Mouse (Mus musculus) frontal cortex, postnatal 10 days (tissue): ENCODE measurements around the gene Gsta1.
A peak's percentile ranks its signal among the peaks of the same experiment; 100 is the strongest.
"Not testable (repeated sequence)": the region's sequence is repeated elsewhere in the genome, so short reads cannot be mapped to it uniquely, and the experiment has no call there.

Experiments used
- DNase-seq, 2 experiments: peaks; one replicate each; pipeline ENCODE4 v3.0.0; 2022; ENCODE audit warnings: low spot score in 2 of 2, mixed read lengths in 1 of 2

The Gsta1 gene

DNA sequence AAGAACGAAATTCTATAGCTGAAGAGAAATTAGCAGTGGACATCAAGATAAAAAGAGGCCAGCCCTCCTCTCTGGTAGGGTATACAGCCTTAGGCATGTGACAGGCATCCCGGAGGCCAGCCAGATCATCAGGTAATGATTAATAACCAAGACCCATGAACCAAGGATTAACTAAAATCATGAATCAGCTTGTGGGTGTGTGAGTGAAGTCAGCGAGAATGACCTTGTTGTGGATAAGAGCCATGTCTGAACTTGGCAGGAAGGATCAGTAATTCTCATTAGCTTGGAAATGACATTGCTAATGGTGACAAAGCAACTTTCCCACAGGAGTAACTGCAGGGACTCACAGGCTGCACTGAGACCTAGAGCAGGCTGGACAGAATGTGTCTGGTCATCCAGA, 798 bp upstream of the Gsta1 start:
- not testable (repeated sequence) for DNase-seq

DNA sequence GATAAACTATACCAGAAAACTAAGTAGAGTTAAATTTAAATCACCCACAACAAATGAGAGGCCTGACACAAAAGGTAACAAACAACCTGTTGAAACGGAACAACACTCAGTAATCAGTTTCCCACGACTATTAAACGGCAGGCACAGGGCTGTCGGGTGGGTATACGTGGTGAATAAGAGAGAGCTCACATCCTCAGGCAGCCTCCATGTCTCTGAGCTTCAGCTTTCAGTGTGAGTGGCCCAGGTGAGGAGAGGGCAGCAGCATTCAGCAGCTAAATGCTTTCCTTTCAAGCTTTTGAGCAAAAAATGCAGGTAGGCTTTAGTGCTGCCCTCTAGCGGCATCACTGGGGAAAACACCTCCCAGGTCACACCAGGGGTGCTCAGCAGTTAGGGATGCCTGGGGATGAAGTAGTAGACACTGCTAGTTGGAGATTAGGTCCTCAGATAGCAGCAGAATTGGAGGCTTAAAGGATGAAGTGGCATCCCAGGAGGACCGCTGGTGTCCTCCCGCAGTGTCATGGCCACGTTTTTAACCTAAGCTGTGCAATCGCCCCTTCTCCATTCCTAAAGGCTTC, 2.8 kb downstream of the Gsta1 start:
- DNase-seq, result not testable (repeated sequence)

DNA sequence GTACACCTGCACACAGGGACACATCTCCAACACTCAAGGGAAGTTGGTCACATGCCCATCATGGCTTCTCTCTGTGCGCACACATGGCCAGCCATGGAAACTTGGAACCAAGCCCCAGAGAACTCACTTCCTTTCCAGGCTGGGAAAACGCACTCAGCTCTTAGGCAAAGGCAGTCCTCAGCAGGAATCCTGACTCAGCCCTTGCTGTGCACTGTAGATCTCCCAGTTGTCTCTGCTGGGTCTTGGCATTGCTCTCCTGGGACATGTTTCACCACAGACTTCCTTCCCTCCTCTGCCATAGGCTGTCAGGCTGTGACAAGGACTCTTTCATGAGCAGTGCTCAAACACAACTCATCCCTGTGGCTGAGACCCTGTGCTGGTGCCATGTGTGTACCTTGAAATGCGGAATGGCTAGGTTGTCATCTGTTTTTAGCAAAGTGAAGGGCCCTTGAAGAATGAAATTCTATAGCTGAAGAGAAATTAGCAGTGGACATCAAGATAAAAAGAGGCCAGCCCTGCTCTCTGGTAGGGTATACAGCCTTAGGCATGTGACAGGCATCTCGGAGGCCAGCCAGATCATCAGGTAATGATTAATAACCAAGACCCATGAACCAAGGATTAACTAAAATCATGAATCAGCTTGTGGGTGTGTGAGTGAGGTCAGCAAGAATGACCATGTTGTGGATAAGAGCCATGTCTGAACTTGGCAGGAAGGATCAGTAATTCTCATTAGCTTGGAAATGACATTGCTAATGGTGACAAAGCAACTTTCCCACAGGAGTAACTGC, 25.4 kb downstream of the Gsta1 start:
- not testable (repeated sequence) for DNase-seq

DNA sequence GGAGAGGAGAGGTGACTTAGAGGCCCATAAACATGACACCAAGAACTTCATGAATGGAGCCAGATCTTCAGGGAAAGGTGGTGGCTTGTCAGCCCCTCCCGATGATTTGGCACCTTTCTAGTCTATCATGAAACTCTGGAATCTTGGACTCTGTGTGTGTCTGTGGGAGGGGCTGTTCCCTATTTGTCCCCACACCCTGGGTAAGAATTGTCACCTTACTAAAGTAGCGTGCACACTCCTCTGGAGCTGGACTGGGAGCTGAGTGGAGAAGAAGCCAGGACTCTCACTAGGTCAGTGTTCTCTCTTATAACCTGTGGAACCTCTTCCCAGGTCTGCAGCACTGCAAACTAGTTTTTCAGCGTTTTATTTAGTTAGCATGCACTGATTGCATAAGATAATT, 26.5 kb downstream of the Gsta1 start, which contains the start of gene Gm3776:
Gene Gm3776, plus strand, starts transcription at position 216 of the 400 bp plus-strand sequence.
- DNase-seq, result not testable (repeated sequence)

DNA sequence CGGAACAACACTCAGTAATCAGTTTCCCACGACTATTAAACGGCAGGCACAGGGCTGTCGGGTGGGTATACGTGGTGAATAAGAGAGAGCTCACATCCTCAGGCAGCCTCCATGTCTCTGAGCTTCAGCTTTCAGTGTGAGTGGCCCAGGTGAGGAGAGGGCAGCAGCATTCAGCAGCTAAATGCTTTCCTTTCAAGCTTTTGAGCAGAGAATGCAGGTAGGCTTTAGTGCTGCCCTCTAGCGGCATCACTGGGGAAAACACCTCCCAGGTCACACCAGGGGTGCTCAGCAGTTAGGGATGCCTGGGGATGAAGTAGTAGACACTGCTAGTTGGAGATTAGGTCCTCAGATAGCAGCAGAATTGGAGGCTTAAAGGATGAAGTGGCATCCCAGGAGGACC, 29.2 kb downstream of the Gsta1 start:
- DNase-seq, result peak in 1 of 2 experiments; percentile 5

DNA sequence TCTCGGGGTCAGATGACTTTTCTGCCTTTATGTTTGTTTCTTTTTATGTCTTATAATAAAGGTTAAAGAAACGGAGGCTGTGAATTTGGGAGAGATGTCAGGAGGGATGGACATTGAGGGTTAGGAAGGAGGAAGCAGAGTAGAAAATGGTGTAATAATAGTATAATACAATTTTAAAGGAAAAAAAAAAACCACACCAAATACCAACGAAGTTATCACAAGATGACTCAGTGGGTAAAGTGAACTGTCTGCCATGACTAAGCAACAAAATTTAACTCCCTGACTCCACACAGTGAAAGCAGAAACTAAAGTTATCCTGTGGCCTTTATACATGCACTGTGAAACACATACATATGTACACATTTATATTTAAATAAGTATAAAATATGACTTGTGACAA, 40.5 kb downstream of the Gsta1 start:
- DNase-seq, result not testable (repeated sequence)

DNA sequence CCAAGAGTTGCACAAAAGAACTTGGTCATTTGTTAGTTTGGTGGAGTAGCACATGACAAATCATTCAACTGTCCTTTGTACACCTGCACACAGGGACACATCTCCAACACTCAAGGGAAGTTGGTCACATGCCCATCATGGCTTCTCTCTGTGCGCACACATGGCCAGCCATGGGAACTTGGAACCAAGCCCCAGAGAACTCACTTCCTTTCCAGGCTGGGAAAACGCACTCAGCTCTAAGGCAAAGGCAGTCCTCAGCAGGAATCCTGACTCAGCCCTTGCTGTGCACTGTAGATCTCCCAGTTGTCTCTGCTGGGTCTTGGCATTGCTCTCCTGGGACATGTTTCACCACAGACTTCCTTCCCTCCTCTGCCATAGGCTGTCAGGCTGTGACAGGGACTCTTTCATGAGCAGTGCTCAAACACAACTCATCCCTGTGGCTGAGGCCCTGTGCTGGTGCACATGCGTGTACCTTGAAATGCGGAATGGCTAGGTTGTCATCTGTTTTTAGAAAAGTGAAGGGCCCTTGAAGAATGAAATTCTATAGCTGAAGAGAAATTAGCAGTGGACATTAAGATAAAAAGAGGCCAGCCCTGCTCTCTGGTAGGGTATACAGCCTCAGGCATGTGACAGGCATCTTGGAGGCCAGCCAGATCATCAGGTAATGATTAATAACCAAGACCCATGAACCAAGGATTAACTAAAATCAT, 51.7 kb downstream of the Gsta1 start:
- not testable (repeated sequence) for DNase-seq

DNA sequence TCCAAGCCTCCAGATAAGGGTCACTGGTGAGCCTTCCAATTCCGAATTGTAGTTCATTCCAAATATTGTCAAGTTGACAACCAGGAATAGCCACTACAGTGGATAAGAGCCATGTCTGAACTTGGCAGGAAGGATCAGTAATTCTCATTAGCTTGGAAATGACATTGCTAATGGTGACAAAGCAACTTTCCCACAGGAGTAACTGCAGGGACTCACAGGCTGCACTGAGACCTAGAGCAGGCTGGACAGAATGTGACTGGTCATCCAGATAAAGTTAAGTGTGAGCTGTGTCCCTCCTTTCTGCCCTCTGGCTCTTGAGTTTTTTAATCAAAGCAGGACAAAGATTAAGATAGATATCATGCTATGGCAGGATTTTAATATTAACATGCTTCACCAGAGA, 58.6 kb downstream of the Gsta1 start:
- DNase-seq, result not testable (repeated sequence)

DNA sequence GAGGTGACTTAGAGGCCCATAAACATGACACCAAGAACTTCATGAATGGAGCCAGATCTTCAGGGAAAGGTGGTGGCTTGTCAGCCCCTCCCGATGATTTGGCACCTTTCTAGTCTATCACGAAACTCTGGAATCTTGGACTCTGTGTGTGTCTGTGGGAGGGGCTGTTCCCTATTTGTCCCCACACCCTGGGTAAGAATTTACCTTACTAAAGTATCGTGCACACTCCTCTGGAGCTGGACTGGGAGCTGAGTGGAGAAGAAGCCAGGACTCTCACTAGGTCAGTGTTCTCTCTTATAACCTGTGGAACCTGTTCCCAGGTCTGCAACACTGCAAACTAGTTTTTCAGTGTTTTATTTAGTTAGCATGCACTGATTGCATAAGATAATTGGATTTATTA, 59.3 kb downstream of the Gsta1 start, which contains the start of gene Gm10639:
Gene Gm10639, plus strand, starts transcription at position 201 of the 400 bp plus-strand sequence.
- not testable (repeated sequence) for DNase-seq
